Mouse (Mus musculus): ENCODE data around the gene Hck.

DNA sequence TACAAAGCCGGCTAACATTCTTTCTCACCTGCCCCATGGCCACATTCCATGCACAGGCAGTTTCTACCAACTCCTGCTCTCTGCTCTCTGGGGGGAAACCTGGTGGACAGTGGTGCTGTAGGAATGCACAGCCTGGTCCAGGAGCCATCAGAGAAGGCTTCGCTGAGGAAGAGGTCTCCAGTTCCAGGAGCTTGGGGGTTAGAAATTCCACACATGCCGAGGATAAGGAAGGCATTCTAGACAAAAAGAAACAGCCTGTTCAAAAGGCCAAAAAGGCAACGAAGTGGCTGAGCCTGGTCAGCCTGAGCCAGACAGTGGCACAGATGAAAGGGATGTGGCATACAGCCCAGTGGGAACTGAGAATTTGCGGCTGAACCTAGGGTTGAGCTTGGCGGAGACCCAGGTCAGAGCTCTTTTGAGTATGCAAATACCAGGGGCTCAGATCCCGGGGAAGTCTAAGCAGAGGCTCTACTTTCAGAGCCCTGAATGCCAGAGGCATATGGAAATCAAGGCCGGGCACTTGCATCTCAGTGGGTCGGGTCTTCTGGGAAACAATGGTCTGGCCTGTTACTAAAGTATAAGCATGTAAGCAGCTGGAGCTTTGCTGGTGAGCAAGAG lies 31.8 kb downstream of the Hck start:
- no peak for TF ChIP-seq FLI1 (IDR thresholded peaks at IDR 0.05; ENCODE audit: low read length)
- no peak for TF ChIP-seq GATA1 (IDR thresholded peaks at IDR 0.05; ENCODE audit: borderline replicate concordance, low read length)

Data from megakaryocyte, embryonic 14.5 days (primary cell).